Mouse (Mus musculus) ES-Bruce4 (cell line): ENCODE measurements around the gene Gm8909. TPM values are rescaled to one million over a fixed set of nuclear protein-coding genes. Genes with fewer than 3 reads are reported as not detected.
"Not testable (repeated sequence)": the region's sequence is repeated elsewhere in the genome, so short reads cannot be mapped to it uniquely, and the experiment has no call there.

Experiments
- H3K27ac ChIP-seq: 2 replicates; pipeline ENCODE4 v1.5.1; 2012; ENCODE audit warnings: low read length, inconsistent platforms; ENCODE audit not compliant: insufficient read depth
- H3K27me3 ChIP-seq: 2 replicates; pipeline ENCODE4 v1.6.1; 2012; ENCODE audit warnings: mild to moderate bottlenecking, low read length, inconsistent platforms; ENCODE audit not compliant: control insufficient read depth, poor library complexity, insufficient read depth, severe bottlenecking
- H3K36me3 ChIP-seq: 2 replicates; pipeline ENCODE4 v1.6.1; 2012; ENCODE audit warnings: inconsistent platforms, mild to moderate bottlenecking, low read length, moderate library complexity; ENCODE audit not compliant: control insufficient read depth, poor library complexity, insufficient read depth, severe bottlenecking
- H3K4me1 ChIP-seq: one replicate; pipeline ENCODE4 v1.8.1; 2011; ENCODE audit warnings: low read length; ENCODE audit not compliant: control insufficient read depth, insufficient read depth
- H3K4me3 ChIP-seq: 2 replicates; pipeline ENCODE4 v1.5.1; 2011; ENCODE audit warnings: low read depth, mild to moderate bottlenecking, low read length
- H3K9ac ChIP-seq: 2 replicates; pipeline ENCODE4 v1.6.1; 2012; ENCODE audit warnings: low read depth, mild to moderate bottlenecking, inconsistent platforms; ENCODE audit not compliant: poor library complexity, severe bottlenecking
- H3K9me3 ChIP-seq: replicated peaks from 2 replicates; pipeline ENCODE4 v1.6.1; 2012; ENCODE audit warnings: mild to moderate bottlenecking, low read length, inconsistent platforms; ENCODE audit not compliant: control insufficient read depth, poor library complexity, insufficient read depth, severe bottlenecking
- CTCF ChIP-seq: IDR thresholded peaks from one replicate; pipeline ENCODE4 v1.8.1; 2011; ENCODE audit warnings: low read depth, low read length
- EP300 ChIP-seq: IDR thresholded peaks from 2 replicates; pipeline ENCODE4 v1.6.1; 2011; ENCODE audit warnings: low read depth, low read length; ENCODE audit not compliant: insufficient read depth
- POLR2A ChIP-seq: IDR thresholded peaks from one replicate; pipeline ENCODE4 v1.8.1; 2011; ENCODE audit warnings: low read length; ENCODE audit not compliant: insufficient read depth
- polyA plus RNA-seq: library from polyadenylated mRNA; stranded (reverse); fragments of >200 nt; gene quantifications from 2 replicates; pipeline ENCODE4 v1.2.4, GENCODE M21; 2011; ENCODE audit warnings: low read depth; ENCODE audit not compliant: missing spikeins, insufficient read depth, insufficient read length

Gene Gm8909
- polyA plus RNA-seq, 1 experiment, result 13.5 TPM

- TF ChIP-seq POLR2A (no peak), EP300 (no peak), CTCF (peak; percentile 31)
- no peak overlapping the region for H3K9ac ChIP-seq
- H3K4me3 ChIP-seq, result no peak overlapping the region
- no peak overlapping the region for H3K27ac ChIP-seq
- H3K4me1 ChIP-seq, result peaks cover 5% of the 10 kb centered on the region
- H3K27me3 ChIP-seq, result no peaks in the 10 kb centered on the region
- no peaks in the 10 kb centered on the region for H3K36me3 ChIP-seq
- no peaks in the 10 kb centered on the region for H3K9me3 ChIP-seq
Measured at GRCm38 (mm10) chr17:36131516-36132265, 36.6 kb downstream of the Gm8909 start.

- H3K27me3 ChIP-seq, H3K4me1 ChIP-seq, H3K27ac ChIP-seq, H3K36me3 ChIP-seq, H3K9me3 ChIP-seq: not testable (repeated sequence)
- Histone ChIP-seq H3K9ac (peak within 1 kb of the TSS; percentile 18), H3K4me3 (peak within 1 kb of the TSS; percentile 40)
Measured at GRCm38 (mm10) chr17:36128968-36129817, 39.1 kb downstream of the Gm8909 start, which contains the start of gene Gm7030. Gene Gm7030, minus strand, starts transcription at chr17:36129425.

GRCm38 (mm10) chr17:36128525-36128924, 39.8 kb downstream of the Gm8909 start:
- not testable (repeated sequence) for H3K36me3 ChIP-seq, H3K9me3 ChIP-seq, H3K27ac ChIP-seq, H3K27me3 ChIP-seq, H3K4me1 ChIP-seq
- peak overlapping the region; percentile 40 for H3K4me3 ChIP-seq
- peak overlapping the region; percentile 18 for H3K9ac ChIP-seq

- H3K36me3 ChIP-seq, H3K4me3 ChIP-seq, H3K9me3 ChIP-seq, H3K4me1 ChIP-seq, H3K27me3 ChIP-seq, H3K27ac ChIP-seq, H3K9ac ChIP-seq: not testable (repeated sequence)
Measured at GRCm38 (mm10) chr17:36124111-36124510, 44.2 kb downstream of the Gm8909 start.

- Histone ChIP-seq H3K4me3 (peak within 1 kb of the TSS; percentile 40), H3K9ac (peak within 1 kb of the TSS; percentile 63)
- not testable (repeated sequence) for H3K36me3 ChIP-seq, H3K27me3 ChIP-seq, H3K27ac ChIP-seq, H3K9me3 ChIP-seq, H3K4me1 ChIP-seq
Measured at GRCm38 (mm10) chr17:36121352-36122020, 46.9 kb downstream of the Gm8909 start, which contains the start of gene Gm19684. Gene Gm19684, plus strand, starts transcription at chr17:36121678.

- H3K27ac ChIP-seq, H3K4me1 ChIP-seq, H3K27me3 ChIP-seq, H3K9me3 ChIP-seq, H3K36me3 ChIP-seq: not testable (repeated sequence)
- H3K4me3 ChIP-seq, result peak overlapping the region; percentile 40
- peak overlapping the region; percentile 63 for H3K9ac ChIP-seq
Measured at GRCm38 (mm10) chr17:36120839-36121238, 47.5 kb downstream of the Gm8909 start.

- H3K27ac ChIP-seq, H3K36me3 ChIP-seq, H3K4me1 ChIP-seq, H3K27me3 ChIP-seq, H3K4me3 ChIP-seq, H3K9me3 ChIP-seq, H3K9ac ChIP-seq: not testable (repeated sequence)
Measured at GRCm38 (mm10) chr17:36116545-36116944, 51.8 kb downstream of the Gm8909 start.
